Mouse (Mus musculus) limb, embryonic 11.5 days (tissue): ENCODE data around the gene Cyp3a16. TPM values are rescaled to one million over a fixed set of nuclear protein-coding genes. Genes with fewer than 3 reads are reported as not detected.
"Not testable (repeated sequence)": the region's sequence is repeated elsewhere in the genome, so short reads cannot be mapped to it uniquely, and the experiment has no call there.

ENCODE experiments used
- ATAC-seq: fragments of 200-750 bp; cut with Nextera tagmentation; 2 replicates; pipeline ENCODE4 v1.8.0; 2017; ENCODE audit warnings: low read depth; ENCODE audit not compliant: insufficient number of reproducible peaks, low FRiP score, low TSS enrichment
- DNase-seq: peaks from one replicate; pipeline ENCODE4 v3.0.0-alpha.2; 2015; ENCODE audit warnings: low spot score
- H3K27ac ChIP-seq: fragments of 300-500 bp; sonication (generic); replicated peaks from 2 replicates; pipeline ENCODE4 v1.5.1; 2014; ENCODE audit warnings: low read depth, mild to moderate bottlenecking, low read length
- H3K27me3 ChIP-seq: fragments of 300-500 bp; sonication (generic); 2 replicates; pipeline ENCODE4 v1.6.1; 2014; ENCODE audit warnings: mild to moderate bottlenecking, low read length, mixed read lengths; ENCODE audit not compliant: control insufficient read depth, insufficient read depth
- H3K36me3 ChIP-seq: fragments of 300-500 bp; sonication (generic); 2 replicates; pipeline ENCODE4 v1.6.1; 2014; ENCODE audit warnings: mild to moderate bottlenecking, low read length, moderate library complexity, mixed read lengths; ENCODE audit not compliant: control insufficient read depth, insufficient read depth
- H3K4me1 ChIP-seq: fragments of 300-500 bp; sonication (generic); 2 replicates; pipeline ENCODE4 v1.6.1; 2014; ENCODE audit warnings: low read length, mixed read lengths; ENCODE audit not compliant: control insufficient read depth, insufficient read depth
- H3K4me2 ChIP-seq: fragments of 300-500 bp; sonication (generic); 2 replicates; pipeline ENCODE4 v1.6.1; 2014; ENCODE audit warnings: low read depth, mild to moderate bottlenecking, moderate library complexity; ENCODE audit not compliant: severe bottlenecking
- H3K4me3 ChIP-seq: fragments of 300-500 bp; sonication (generic); 2 replicates; pipeline ENCODE4 v1.5.1; 2014; ENCODE audit warnings: low read depth, low read length
- H3K9ac ChIP-seq: fragments of 300-500 bp; sonication (generic); 2 replicates; pipeline ENCODE4 v1.6.1; 2014; ENCODE audit warnings: mild to moderate bottlenecking, low read length
- H3K9me3 ChIP-seq: fragments of 300-500 bp; sonication (generic); 2 replicates; pipeline ENCODE4 v1.6.1; 2016; ENCODE audit warnings: low read length; ENCODE audit not compliant: control insufficient read depth
- WGBS: fragments of 180-500 bp; shearing (Covaris S2); extraction: QIAGEN DNeasy Blood & Tissue Kit; methylation state at CpG from one replicate; pipeline ENCODE4 v1.1.7; 2014; 5-methylcytosine and 5-hydroxymethylcytosine counted together
- polyA plus RNA-seq: library from polyadenylated mRNA; unstranded; fragments of >200 nt; fragmentation: Nextera tagmentation; extraction: Ambion mirVana; gene quantifications from 2 replicates; pipeline ENCODE4 v1.2.1, GENCODE M21; 2014

Gene Cyp3a16
- polyA plus RNA-seq, 1 experiment from 2014 or later, result not detected

DNA sequence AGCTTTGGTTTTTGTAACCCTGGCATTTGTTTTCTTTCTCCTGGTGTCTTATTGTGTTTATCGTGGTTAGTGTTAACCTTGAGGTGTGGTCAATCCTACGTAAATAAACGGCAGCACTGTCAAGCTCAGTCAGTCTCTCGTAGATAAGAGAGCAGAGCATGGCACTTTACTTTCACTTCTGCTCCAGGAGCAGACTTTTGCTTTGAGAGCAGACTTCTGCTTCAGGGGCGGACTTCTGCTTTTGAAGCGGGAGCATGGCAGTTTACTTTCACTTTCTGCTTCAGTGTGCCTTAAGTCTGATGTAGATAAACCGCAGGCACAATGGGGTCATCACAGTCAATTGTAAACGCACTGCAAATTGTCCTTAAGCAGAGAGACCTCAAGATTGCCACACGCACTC lies 54.1 kb downstream of the Cyp3a16 start:
- not testable (repeated sequence) for DNase-seq, H3K36me3 ChIP-seq, H3K9ac ChIP-seq, H3K27me3 ChIP-seq, H3K4me1 ChIP-seq, H3K27ac ChIP-seq, H3K4me3 ChIP-seq, H3K4me2 ChIP-seq, H3K9me3 ChIP-seq, ATAC-seq
- WGBS, result 86% methylated on average over 9 of the region's 9 CpGs

Other genes with a start within 250 kb of the Cyp3a16 start
- gene Zfp655, start 238.0 kb downstream of the Cyp3a16 start, polyA plus RNA-seq, result 34.4 and 37.8 TPM in 2 replicates
- 0.40 and 0.94 TPM in 2 replicates for gene Zscan25, start 189.2 kb downstream of the Cyp3a16 start, polyA plus RNA-seq
- gene Cyp3a57, start 124.4 kb downstream of the Cyp3a16 start, polyA plus RNA-seq, result not detected in 2 replicates
- gene Cyp3a41b, start 115.0 kb upstream of the Cyp3a16 start, polyA plus RNA-seq, result not detected in 2 replicates